Mouse (Mus musculus) monocyte, adult 5-6 weeks (primary cell): Measurements from ENCODE around the gene Nlrc5. TPM values are rescaled to one million over a fixed set of nuclear protein-coding genes. Genes with fewer than 3 reads are reported as not detected.

Experiments
- ATAC-seq: fragments of 153-309, 156-312 bp; replicated peaks from 2 replicates; pipeline ENCODE4 v1.8.0; 2017; ENCODE audit warnings: mild to moderate bottlenecking; ENCODE audit not compliant: low TSS enrichment, insufficient number of reproducible peaks, severe bottlenecking, poor library complexity, low FRiP score
- total RNA-seq: library from RNA; stranded (forward); fragments of 200-1000, 200-491, 200-594 nt; gene quantifications from 3 replicates; pipeline ENCODE4 v1.2.3, GENCODE M21; 2017

Gene Nlrc5
- total RNA-seq, 1 experiment from 2014 or later, result 77.4 TPM

DNA sequence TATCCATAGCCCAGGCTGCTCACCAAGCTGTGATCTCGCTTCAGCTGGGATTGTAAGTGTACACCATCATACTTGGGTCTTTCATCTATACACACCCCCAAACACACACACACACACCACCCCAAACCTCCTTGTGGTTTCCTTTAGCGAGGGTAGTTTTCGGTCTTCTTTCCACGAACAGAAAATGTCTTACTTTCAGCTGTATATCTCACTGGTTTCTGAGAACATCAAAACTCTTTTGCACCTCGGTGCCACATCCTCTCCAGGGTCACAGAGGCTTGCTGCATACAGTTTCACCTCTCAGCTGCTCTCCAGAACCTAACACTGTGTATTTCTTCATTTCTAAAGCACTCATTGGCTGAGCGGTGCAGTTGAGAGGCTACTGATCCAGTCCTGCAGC is 20.6 kb upstream of the Nlrc5 start:
- peak; percentile 41 for ATAC-seq

GRCm38 (mm10) chr8:94415218-94415617 is 18.9 kb upstream of the Nlrc5 start:
- ATAC-seq, result no peak

DNA sequence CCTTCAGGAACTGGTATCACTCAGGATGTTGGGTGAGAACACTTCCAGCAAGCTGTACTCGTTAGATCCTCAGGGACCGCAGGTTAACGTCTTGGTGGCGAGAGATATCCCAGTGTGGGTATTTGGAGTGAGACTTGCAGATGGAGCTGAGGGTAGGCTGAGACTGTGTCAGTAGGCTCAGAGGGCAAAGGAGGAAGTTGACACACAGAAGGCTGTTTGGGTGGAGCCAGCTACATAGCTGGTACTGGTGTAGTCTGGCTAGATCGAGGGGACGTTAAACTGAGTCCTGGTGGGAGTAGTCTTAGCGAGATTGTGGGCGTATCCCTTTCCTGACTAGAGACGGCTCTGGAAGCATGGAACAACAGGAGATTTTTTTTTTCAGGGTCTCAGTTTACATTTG is 16.1 kb upstream of the Nlrc5 start:
- ATAC-seq, result peak; percentile 72

DNA sequence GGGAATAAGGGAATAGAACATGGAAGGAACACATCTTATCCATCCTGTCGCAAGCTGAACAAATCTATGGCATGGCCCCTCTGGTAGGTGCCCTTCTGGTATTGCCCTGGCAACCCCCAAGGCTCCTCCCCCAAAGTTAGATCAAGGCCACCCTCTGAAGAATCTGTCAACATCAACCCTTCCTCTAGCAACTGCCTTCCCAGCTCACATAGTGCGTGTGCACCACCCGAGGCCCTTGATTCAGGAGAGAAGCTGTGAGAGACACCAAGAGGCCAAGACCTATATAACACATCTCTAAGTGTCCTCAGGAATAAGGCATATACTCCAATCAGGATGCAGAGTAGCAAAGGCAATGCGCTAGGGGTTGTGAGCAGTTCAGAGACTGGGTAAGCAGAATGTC is 11.9 kb upstream of the Nlrc5 start:
- ATAC-seq, result no peak

DNA sequence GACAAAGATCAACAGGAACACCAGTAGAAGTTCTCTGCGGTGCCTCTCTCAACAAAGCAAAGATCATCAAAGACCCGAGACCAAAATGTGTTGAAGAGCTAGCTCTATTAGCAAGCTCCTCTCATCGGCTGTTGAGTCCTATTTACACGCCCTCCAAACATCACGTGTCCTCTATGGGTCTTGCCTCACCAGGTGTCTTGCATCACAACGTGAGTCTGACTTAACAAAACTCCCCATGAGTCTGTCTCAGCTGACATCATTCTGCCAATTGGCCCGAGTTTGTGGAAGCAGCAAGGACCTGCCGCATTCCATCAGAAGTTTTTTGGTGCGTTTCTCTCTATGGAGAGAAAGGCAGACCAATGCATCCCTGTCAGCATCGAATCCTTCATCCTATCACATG is 6.2 kb upstream of the Nlrc5 start:
- ATAC-seq, result peak; percentile 86

DNA sequence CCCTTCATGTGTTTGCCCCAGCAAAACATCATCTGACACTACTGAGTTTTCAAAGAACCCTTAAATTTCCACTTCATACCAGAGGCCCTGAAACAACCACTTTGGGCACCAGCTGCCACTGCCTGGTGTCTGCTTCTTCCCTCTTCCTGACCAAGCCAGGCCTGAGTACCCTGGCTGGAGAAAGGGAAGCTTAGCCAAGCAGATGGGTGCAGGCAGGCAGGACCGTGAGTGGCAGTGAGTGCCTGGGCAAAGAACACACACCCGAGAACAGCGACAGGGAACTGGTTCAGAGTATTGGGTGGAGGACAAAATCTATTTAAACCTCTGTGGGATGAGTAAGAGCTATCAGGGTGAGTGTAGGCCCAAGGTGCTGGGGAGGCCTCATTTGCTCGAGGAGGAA is 5.7 kb upstream of the Nlrc5 start:
- ATAC-seq, result no peak; the same call in 1 of the 2 replicates

GRCm38 (mm10) chr8:94429376-94429775 is 4.8 kb upstream of the Nlrc5 start:
- no peak for ATAC-seq

- ATAC-seq, result no peak
Observed at GRCm38 (mm10) chr8:94432212-94432611, 1.9 kb upstream of the Nlrc5 start.

- ATAC-seq, result no peak
Observed at GRCm38 (mm10) chr8:94434958-94435357, 802 bp downstream of the Nlrc5 start.

GRCm38 (mm10) chr8:94435397-94436111 is 1.4 kb downstream of the Nlrc5 start:
- no peak for ATAC-seq

- no peak for ATAC-seq
Observed at GRCm38 (mm10) chr8:94436112-94436572, 2.0 kb downstream of the Nlrc5 start.

- ATAC-seq, result no peak
Observed at GRCm38 (mm10) chr8:94436900-94437299, 2.7 kb downstream of the Nlrc5 start.

DNA sequence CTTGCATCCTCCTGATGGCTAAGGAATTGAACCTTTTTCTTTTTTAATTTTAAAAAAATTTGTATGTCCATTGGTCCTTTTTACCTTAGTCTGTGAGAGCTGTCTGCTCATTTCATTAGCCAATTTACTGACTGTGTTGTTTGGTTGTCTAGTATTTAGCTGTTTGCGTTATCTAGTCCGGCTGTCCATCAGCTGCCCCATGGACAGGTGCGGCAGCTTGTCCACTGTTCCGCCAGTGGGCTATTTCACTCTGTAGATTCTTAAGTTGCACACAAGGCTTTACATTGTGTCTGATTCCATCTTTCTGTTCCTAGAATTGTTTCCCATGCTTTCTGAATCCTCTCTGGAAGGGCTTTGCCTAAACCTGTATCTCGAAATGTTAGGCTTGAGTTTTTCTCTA is 4.5 kb downstream of the Nlrc5 start:
- no peak for ATAC-seq

- no peak for ATAC-seq
Observed at GRCm38 (mm10) chr8:94439691-94440090, 5.5 kb downstream of the Nlrc5 start.

DNA sequence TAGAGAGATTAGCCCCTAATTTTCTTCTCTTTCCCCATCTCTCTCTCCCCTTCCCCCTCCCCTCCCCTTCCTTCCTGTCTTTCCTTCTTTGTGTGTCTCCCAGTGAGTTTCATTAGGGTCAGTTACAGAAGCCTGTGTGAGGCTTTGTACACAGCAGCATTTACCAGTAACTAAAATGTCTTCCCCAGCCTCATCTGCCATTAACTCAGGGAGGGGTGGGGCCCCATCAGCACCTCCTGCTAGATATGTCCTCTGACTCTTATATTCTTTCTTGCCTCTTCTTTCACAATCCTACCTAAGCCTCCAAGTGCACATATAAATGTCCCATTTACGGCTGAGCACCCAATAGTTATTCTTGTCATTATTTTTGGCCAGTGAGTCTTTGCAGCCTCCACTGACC is 6.2 kb downstream of the Nlrc5 start:
- ATAC-seq, result no peak

DNA sequence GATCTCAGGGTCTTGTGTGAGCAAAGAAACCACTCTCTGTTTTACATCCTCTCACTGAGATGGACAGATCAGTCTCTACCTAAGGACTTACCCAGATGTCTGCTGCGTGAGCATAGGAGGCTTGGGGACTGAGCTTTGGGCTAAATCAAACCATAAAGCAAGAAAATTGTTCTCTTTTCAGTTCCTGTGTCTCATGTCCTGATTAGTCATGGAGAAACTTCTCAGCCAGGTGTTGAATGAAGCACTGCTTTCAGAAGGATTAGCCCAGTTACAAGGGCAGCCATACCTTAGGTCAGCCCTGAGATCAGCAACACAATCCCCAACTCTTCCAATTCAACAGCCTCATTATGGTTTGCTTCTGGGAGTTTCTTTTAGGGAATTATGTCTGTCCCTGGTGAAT is 7.5 kb downstream of the Nlrc5 start:
- no peak for ATAC-seq

GRCm38 (mm10) chr8:94443153-94443552 is 9.0 kb downstream of the Nlrc5 start:
- ATAC-seq, result peak; percentile 33; the same call in 1 of the 2 replicates

DNA sequence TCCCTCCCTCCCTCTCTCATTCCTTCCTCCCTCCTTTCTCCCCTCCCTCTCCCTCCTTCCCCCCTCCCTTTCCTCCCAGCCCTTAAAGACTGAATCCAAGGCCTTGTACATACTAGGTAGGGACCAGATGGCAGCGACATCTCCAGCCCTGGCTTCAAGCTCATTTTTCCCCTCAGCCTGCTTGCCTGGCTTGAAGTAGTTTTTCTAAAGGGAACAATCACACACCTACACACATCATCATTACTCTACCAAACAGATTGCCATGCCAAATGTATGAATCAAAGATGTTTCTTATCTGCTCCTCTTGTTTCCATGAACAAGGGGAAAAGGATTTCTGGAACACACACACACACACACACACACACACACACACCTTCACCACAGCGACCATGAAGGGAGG is 10.3 kb downstream of the Nlrc5 start:
- ATAC-seq, result no peak

DNA sequence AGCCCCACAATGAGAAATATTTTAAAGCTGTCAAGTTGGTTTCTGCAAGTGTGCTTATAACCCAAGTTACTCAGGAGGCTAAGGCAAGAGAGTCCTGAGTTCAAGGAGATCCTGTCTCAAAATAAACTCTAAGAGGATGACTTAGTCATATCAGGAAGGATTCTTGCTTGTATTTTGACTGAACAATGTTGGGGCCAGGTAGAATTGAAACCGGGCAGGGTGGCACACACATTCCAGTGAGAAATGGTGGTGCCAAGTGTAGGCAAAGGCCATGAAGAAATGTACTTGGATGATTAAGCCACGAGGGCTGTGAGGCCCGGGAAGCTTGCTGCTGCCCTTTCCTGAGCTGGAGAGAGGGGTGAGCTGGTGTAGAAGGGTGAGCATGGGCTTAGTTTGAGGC is 13.0 kb downstream of the Nlrc5 start:
- ATAC-seq, result no peak

- ATAC-seq, result peak; percentile 55; the same call in 1 of the 2 replicates
Observed at GRCm38 (mm10) chr8:94447583-94448324, 13.6 kb downstream of the Nlrc5 start.
